Mouse (Mus musculus): Measurements from ENCODE around the gene Cldn14. TPM values are rescaled to one million over a fixed set of nuclear protein-coding genes. Genes with fewer than 3 reads are reported as not detected.
"Not testable (repeated sequence)": the region's sequence is repeated elsewhere in the genome, so short reads cannot be mapped to it uniquely, and the experiment has no call there.

The Cldn14 gene
- polyA plus RNA-seq, 1 experiment from 2014 or later, result not detected

GRCm38 (mm10) chr16:94032270-94032669 is 23.6 kb upstream of the Cldn14 start:
- Histone ChIP-seq H3K9me3 (replicated peaks) (no peaks in the 10 kb centered on the region), H3K27me3 (0 out of 2 replicates have a peak, but pooled peaks cover 7% of the 10 kb centered on the region), H3K4me1 (no peaks in the 10 kb centered on the region), H3K36me3 (ENCODE audit: poor library complexity, severe bottlenecking) (no peaks in the 10 kb centered on the region), H3K9ac (no peak overlapping the region), H3K4me2 (no peak overlapping the region), H3K27ac (no peak overlapping the region), H3K4me3 (no peak overlapping the region)
- 87% methylated on average over 5 of the region's 5 CpGs for WGBS
- no peak for ATAC-seq

GRCm38 (mm10) chr16:94023352-94024280 is 15.0 kb upstream of the Cldn14 start:
- Histone ChIP-seq H3K4me3 (no peak overlapping the region), H3K9ac (no peak overlapping the region), H3K9me3 (replicated peaks) (0 out of 2 replicates have a peak, but pooled peaks cover 6% of the 10 kb centered on the region), H3K36me3 (ENCODE audit: poor library complexity, severe bottlenecking) (no peaks in the 10 kb centered on the region), H3K4me2 (no peak overlapping the region), H3K27ac (no peak overlapping the region), H3K27me3 (no peaks in the 10 kb centered on the region), H3K4me1 (no peaks in the 10 kb centered on the region)
- 83% methylated on average over 28 of the region's 28 CpGs for WGBS
- ATAC-seq, result no peak

- H3K27ac ChIP-seq; ATAC-seq; H3K36me3 ChIP-seq (ENCODE audit: poor library complexity, severe bottlenecking); H3K9ac ChIP-seq; H3K4me2 ChIP-seq; H3K4me3 ChIP-seq; H3K27me3 ChIP-seq; H3K9me3 ChIP-seq (replicated peaks); H3K4me1 ChIP-seq: not testable (repeated sequence)
- 79% methylated on average over 8 of the region's 8 CpGs for WGBS
These were observed 11.1 kb upstream of the Cldn14 start for GRCm38 (mm10) chr16:94019725-94020124.

- WGBS, result 78% methylated on average over 4 of the region's 4 CpGs
- H3K27me3 ChIP-seq, result no peaks in the 10 kb centered on the region
- ATAC-seq, result no peak
- no peak overlapping the region for H3K9ac ChIP-seq
- H3K4me3 ChIP-seq, result no peak overlapping the region
- no peaks in the 10 kb centered on the region for H3K4me1 ChIP-seq
- H3K27ac ChIP-seq, result no peak overlapping the region
- H3K9me3 ChIP-seq (replicated peaks), result no peaks in the 10 kb centered on the region
- no peaks in the 10 kb centered on the region for H3K36me3 ChIP-seq (ENCODE audit: poor library complexity, severe bottlenecking)
- H3K4me2 ChIP-seq, result no peak overlapping the region
These were observed 9.3 kb upstream of the Cldn14 start for GRCm38 (mm10) chr16:94017953-94018352.

- no peak for ATAC-seq
- no peaks in the 10 kb centered on the region for H3K4me1 ChIP-seq
- no peaks in the 10 kb centered on the region for H3K27me3 ChIP-seq
- no peak overlapping the region for H3K4me2 ChIP-seq
- 83% methylated on average over 5 of the region's 5 CpGs for WGBS
- no peak overlapping the region for H3K4me3 ChIP-seq
- no peaks in the 10 kb centered on the region for H3K36me3 ChIP-seq (ENCODE audit: poor library complexity, severe bottlenecking)
- no peak overlapping the region for H3K27ac ChIP-seq
- no peaks in the 10 kb centered on the region for H3K9me3 ChIP-seq (replicated peaks)
- H3K9ac ChIP-seq, result no peak overlapping the region
These were observed 6.0 kb upstream of the Cldn14 start for GRCm38 (mm10) chr16:94014489-94015096.

- 72% methylated on average over 8 of the region's 8 CpGs for WGBS
- not testable (repeated sequence) for H3K4me1 ChIP-seq; H3K27ac ChIP-seq; H3K9me3 ChIP-seq (replicated peaks); H3K27me3 ChIP-seq; ATAC-seq; H3K4me3 ChIP-seq; H3K4me2 ChIP-seq; H3K36me3 ChIP-seq (ENCODE audit: poor library complexity, severe bottlenecking); H3K9ac ChIP-seq
These were observed 4.9 kb upstream of the Cldn14 start for GRCm38 (mm10) chr16:94013328-94014086.

- WGBS, result 27% methylated on average over 5 of the region's 5 CpGs
- no peak for ATAC-seq
- no peaks in the 10 kb centered on the region for H3K36me3 ChIP-seq (ENCODE audit: poor library complexity, severe bottlenecking)
- no peak overlapping the region for H3K9ac ChIP-seq
- H3K27ac ChIP-seq, result no peak overlapping the region
- H3K9me3 ChIP-seq (replicated peaks), result no peaks in the 10 kb centered on the region
- no peak overlapping the region for H3K4me2 ChIP-seq
- H3K27me3 ChIP-seq, result no peaks in the 10 kb centered on the region; the same call in 1 of the 2 replicates
- no peak overlapping the region for H3K4me3 ChIP-seq
- no peaks in the 10 kb centered on the region for H3K4me1 ChIP-seq
These were observed 2.6 kb upstream of the Cldn14 start for GRCm38 (mm10) chr16:94011224-94011623.

- H3K27me3 ChIP-seq, result no peaks in the 10 kb centered on the region; the same call in 1 of the 2 replicates
- no peak overlapping the region for H3K27ac ChIP-seq
- WGBS, result 73% methylated on average over 3 of the region's 3 CpGs
- no peaks in the 10 kb centered on the region for H3K36me3 ChIP-seq (ENCODE audit: poor library complexity, severe bottlenecking)
- H3K4me2 ChIP-seq, result no peak overlapping the region
- H3K9me3 ChIP-seq (replicated peaks), result no peaks in the 10 kb centered on the region
- H3K9ac ChIP-seq, result no peak overlapping the region
- H3K4me1 ChIP-seq, result no peaks in the 10 kb centered on the region
- H3K4me3 ChIP-seq, result no peak overlapping the region
- ATAC-seq, result no peak
These were observed 2.0 kb upstream of the Cldn14 start for GRCm38 (mm10) chr16:94010633-94011032.

GRCm38 (mm10) chr16:94010156-94010555 is 1.5 kb upstream of the Cldn14 start:
- Histone ChIP-seq H3K9me3 (replicated peaks) (no peaks in the 10 kb centered on the region), H3K4me3 (no peak overlapping the region), H3K27me3 (no peaks in the 10 kb centered on the region; the same call in 1 of the 2 replicates), H3K36me3 (ENCODE audit: poor library complexity, severe bottlenecking) (no peaks in the 10 kb centered on the region), H3K4me2 (no peak overlapping the region), H3K4me1 (no peaks in the 10 kb centered on the region), H3K27ac (no peak overlapping the region), H3K9ac (no peak overlapping the region)
- WGBS, result 80% methylated on average over 5 of the region's 5 CpGs
- no peak for ATAC-seq

- Histone ChIP-seq H3K27me3 (no peaks in the 10 kb centered on the region; the same call in 1 of the 2 replicates), H3K4me3 (no peak overlapping the region), H3K27ac (no peak overlapping the region), H3K4me1 (no peaks in the 10 kb centered on the region), H3K4me2 (no peak overlapping the region), H3K9ac (no peak overlapping the region), H3K36me3 (ENCODE audit: poor library complexity, severe bottlenecking) (no peaks in the 10 kb centered on the region), H3K9me3 (replicated peaks) (no peaks in the 10 kb centered on the region)
- WGBS, result 74% methylated on average over 5 of the region's 5 CpGs
- ATAC-seq, result no peak
These were observed 719 bp upstream of the Cldn14 start for GRCm38 (mm10) chr16:94009356-94009755.

- Histone ChIP-seq H3K9ac (no peak overlapping the region), H3K27me3 (no peaks in the 10 kb centered on the region; the same call in 1 of the 2 replicates), H3K4me1 (no peaks in the 10 kb centered on the region), H3K9me3 (replicated peaks) (no peaks in the 10 kb centered on the region), H3K4me2 (no peak overlapping the region), H3K4me3 (no peak overlapping the region), H3K36me3 (ENCODE audit: poor library complexity, severe bottlenecking) (no peaks in the 10 kb centered on the region), H3K27ac (no peak overlapping the region)
- no peak for ATAC-seq
- WGBS, result 65% methylated on average over 23 of the region's 23 CpGs
These were observed 1.7 kb downstream of the Cldn14 start for GRCm38 (mm10) chr16:94006706-94007665.

Data from forebrain, embryonic 13.5 days (tissue).